Mouse (Mus musculus): ENCODE data around the gene Tenm3.

The Tenm3 gene

DNA sequence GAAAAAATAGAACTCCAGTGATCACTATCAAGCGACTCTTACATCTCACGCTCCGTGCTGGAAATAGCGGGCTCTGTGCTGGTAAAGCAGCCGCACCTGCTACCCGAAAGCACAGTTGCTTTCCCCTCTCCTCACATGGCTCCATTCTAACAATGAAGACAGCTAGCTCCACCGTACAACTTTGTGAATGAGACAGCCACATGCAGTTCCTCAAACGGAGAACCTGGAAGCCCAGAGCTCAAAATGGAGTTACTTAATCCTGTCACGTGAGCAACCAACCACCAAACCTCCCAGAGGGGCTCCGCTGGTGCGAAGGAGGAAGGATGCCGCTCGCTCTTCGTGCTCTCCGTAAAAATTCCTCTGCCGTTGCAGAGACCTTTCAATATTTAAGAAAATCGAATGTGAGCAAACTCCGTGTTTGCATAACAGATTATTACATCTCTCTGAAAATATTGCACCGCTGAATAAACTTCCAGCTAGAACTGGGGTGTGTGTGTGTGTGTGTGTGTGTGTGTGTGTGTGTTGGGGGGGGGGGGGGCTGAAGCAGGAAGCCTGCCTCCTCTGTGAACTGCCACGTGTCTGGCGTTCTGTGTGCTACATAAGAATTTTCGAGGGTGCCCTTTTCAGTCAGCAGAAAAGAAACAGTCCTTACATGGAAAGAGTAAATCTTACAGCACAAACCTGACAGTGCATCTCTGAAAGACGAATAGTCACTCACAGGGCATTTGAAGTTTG, 103.4 kb downstream of the Tenm3 start:
- no peak for DNase-seq

- no peak for DNase-seq
These were observed 110.0 kb downstream of the Tenm3 start for GRCm38 (mm10) chr8:48733731-48734130.

DNA sequence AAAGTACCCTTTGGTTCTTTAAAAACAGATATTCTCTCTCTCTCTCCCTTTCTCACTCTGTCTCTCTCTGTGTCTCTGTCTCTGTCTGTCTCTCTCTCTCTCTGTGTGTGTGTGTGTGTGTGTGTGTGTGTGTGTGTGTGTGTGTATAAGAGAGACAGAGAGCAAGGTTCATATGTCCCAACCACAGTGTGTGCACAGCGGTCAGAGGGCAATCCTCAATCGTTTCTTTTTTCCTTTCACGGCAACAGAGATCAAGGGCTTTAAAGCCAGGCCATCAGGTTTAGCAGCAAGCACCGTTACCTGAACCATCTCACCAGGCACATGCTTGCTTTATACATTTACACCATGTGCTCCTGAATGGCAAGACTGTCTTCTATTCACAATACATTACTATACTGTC, 110.7 kb downstream of the Tenm3 start:
- DNase-seq, result no peak

- DNase-seq, result peak; percentile 48
These were observed 113.0 kb downstream of the Tenm3 start for GRCm38 (mm10) chr8:48730701-48731100.

- DNase-seq, result no peak
These were observed 114.7 kb downstream of the Tenm3 start for GRCm38 (mm10) chr8:48728833-48729690.

GRCm38 (mm10) chr8:48728006-48728405, 115.7 kb downstream of the Tenm3 start:
- DNase-seq, result no peak

DNA sequence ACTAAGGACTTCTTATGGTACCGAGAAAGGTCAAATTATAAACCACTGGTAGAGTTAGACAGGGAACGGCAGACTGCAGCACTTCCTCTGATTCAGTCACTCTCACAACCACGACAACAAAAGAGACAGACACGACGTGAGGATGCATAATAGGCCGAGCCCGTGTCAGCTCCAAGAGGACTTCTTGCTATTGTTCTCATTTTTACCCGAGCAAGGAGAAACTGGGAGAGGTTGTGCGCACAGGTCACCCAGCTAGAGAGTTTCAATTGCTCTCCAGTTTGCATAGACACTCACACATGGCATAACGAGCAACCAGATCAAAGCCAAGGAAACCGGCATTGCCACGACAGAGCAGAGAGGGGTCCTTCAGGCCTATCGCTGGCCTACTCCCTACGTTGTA, 121.0 kb downstream of the Tenm3 start:
- DNase-seq, result no peak

DNA sequence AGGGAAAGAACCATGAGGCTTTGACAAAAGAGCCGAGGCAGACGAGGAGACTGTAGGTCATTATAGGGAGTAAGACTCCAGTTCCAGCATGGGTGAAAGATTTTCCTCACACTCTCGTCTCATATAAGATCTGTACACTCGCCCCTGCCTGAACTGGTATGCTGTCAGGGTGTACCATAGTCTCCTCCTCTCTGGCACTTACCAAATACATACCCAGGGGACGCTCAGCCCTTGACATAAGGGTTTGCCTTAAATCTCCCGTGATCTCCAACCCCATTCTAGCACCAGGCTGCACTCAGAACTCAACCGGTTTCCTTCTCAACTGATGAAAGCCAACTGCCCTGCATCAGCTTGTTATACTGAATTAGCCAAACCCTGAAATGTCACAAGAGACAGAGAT, 121.4 kb downstream of the Tenm3 start:
- DNase-seq, result no peak

GRCm38 (mm10) chr8:48721376-48721775, 122.4 kb downstream of the Tenm3 start:
- no peak for DNase-seq

DNA sequence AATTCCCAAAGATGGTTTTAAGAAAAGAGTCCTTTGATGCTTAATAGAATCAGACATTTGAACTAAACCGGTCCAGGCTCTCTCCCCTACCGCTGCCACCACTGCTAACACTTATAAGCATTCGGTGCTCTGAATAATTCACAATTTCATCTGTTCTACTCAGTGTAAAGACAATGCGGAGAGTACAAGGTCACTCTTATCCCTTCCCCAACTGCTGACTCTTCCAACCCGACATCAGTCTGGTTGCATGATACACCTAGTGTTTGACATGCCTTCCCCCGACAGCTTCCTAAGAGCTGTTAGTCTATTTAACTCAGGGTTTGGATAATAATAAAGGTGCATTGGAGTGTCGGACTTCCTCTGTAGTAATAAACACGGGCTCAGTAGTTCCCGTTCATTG, 128.1 kb downstream of the Tenm3 start:
- no peak for DNase-seq

DNA sequence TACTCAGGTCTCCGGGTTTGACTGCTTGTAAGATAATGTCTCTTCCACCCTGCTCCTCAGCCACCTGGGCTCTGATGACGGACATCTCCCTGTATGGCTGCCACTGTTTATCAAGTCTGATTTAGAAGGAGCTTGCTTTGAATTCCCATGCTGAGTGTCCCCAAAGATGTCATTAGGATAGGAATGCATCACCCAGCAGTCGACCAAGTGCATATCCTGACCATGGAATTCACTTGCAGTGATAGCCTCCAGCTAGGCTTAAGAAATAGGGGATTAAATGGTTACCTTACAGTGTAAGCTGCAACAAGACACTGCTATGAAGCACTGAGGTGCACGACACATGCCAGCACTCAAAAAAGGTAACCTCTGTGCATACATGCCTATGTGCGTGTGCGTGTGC, 137.1 kb downstream of the Tenm3 start:
- DNase-seq, result no peak

GRCm38 (mm10) chr8:48704885-48705515, 138.8 kb downstream of the Tenm3 start:
- no peak for DNase-seq

- DNase-seq, result peak; percentile 64
These were observed 139.3 kb downstream of the Tenm3 start for GRCm38 (mm10) chr8:48704485-48704884.

DNA sequence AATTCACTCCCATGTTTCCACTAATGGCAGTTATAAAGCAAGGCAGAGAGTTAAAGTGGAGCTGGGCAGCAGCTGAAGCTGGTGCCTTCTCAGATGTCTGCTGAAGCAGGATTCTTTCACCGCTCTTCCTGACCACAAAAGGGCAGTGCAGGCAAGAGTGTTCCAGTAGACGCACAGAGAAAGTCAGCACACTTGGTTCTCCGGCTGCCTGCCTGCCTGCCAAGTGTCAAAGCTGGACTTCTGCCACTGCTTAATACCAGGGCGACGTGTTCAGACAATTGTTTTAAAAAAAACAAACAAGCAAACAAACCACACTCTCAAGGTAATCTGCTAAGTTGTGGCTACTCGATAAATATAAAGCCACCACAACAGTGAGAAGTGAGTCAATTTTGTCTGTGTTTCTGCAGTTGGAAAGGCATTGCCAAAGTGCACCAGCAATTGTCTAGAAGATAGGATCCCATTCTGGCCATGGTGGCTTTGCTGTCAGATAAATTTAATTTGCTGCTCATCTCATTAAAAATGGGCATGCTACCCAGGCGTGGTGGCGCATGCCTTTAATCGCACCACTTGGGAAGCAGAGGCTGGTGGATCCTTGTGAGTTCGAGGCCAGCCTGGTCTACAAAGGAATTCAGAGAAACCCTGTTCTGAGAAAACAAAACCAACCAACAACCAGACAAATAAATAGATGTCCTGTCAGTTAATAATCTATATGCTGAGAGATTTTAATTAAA, 152.9 kb downstream of the Tenm3 start:
- peak; percentile 41 for DNase-seq

- no peak for DNase-seq
These were observed 155.0 kb downstream of the Tenm3 start for GRCm38 (mm10) chr8:48688706-48689105.

DNA sequence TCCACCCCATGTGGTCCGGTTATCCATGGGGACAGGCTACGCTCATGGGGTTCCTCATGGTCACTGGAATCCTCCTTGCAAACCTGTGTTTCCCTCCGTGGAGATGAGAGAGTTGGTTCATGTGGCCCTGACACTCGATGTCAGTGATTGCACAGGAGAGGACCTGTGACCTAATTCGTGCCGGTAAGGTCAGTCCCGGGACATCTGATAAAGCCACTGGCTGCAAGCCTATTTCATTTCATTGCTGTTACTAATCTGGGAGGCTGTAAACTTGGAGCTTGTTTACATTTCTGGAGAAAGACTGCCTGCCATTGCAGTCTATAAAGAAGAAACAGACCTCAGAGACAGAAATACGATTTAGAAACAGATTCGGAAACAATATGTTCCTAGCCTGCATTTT, 155.6 kb downstream of the Tenm3 start:
- peak; percentile 10 for DNase-seq

- no peak for DNase-seq
These were observed 170.3 kb downstream of the Tenm3 start for GRCm38 (mm10) chr8:48673476-48673875.

GRCm38 (mm10) chr8:48672471-48672870, 171.3 kb downstream of the Tenm3 start:
- no peak for DNase-seq

DNA sequence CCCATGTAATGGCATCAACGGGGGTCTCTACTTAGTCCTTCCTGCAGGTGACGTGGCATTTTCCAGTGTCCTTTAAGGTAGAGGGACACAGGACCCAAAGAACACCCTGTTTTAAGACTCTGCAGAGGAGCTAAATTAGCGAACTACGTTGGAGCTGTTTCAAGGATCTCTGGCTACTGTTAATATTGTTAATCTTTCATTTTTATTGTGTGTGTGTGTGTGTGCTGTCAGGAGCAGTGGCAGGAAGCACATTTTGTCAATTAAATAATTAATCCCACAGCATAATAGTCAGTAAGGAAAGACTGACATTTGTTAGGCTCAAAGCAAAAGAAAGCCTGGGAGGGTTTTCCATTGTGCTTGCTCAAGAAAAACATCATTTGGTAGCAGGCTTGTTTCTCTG, 172.4 kb downstream of the Tenm3 start:
- DNase-seq, result peak; percentile 27

- no peak for DNase-seq
These were observed 172.9 kb downstream of the Tenm3 start for GRCm38 (mm10) chr8:48670895-48671294.

GRCm38 (mm10) chr8:48670387-48670786, 173.4 kb downstream of the Tenm3 start:
- DNase-seq, result peak; percentile 8

GRCm38 (mm10) chr8:48665193-48665592, 178.6 kb downstream of the Tenm3 start:
- DNase-seq, result no peak

GRCm38 (mm10) chr8:48659226-48659625, 184.5 kb downstream of the Tenm3 start:
- no peak for DNase-seq

All from kidney, postnatal 14 days (tissue).